Mouse (Mus musculus) thymus, postnatal 4 days (tissue): ENCODE results near the gene Dlat.
A peak's percentile ranks its signal among the peaks of the same experiment; 100 is the strongest.

Experiments used
- DNase-seq: peaks from one replicate; pipeline ENCODE4 v3.0.0; 2021

Dlat gene

GRCm38 (mm10) chr9:50659392-50660217 lies at the start of gene Dlat:
Dlat (minus strand) TSS chr9:50659780.
- DNase-seq = peak; percentile 84

GRCm38 (mm10) chr9:50709108-50709507 lies 49.5 kb upstream of the Dlat start:
- peak; percentile 50 for DNase-seq

- DNase-seq = no peak
These were observed 45.3 kb upstream of the Dlat start for GRCm38 (mm10) chr9:50704907-50705306.

GRCm38 (mm10) chr9:50700921-50701691 lies 41.5 kb upstream of the Dlat start:
- DNase-seq = no peak

GRCm38 (mm10) chr9:50698418-50699409 lies 39.1 kb upstream of the Dlat start:
- DNase-seq = peak; percentile 67

- DNase-seq = peak; percentile 57
These were observed 38.1 kb upstream of the Dlat start for GRCm38 (mm10) chr9:50697706-50698041.

GRCm38 (mm10) chr9:50696851-50697705 lies 37.5 kb upstream of the Dlat start:
- no peak for DNase-seq

- DNase-seq = no peak
These were observed 35.6 kb upstream of the Dlat start for GRCm38 (mm10) chr9:50695153-50695552.

- peak; percentile 80 for DNase-seq
These were observed 34.1 kb upstream of the Dlat start for GRCm38 (mm10) chr9:50693631-50694030.

- DNase-seq = no peak
These were observed 33.3 kb upstream of the Dlat start for GRCm38 (mm10) chr9:50692626-50693580.

- DNase-seq = no peak
These were observed 27.5 kb upstream of the Dlat start for GRCm38 (mm10) chr9:50686866-50687652.

- DNase-seq = no peak
These were observed 22.1 kb upstream of the Dlat start for GRCm38 (mm10) chr9:50681727-50682126.

GRCm38 (mm10) chr9:50679406-50679805 lies 19.8 kb upstream of the Dlat start:
- DNase-seq = no peak

- peak; percentile 16 for DNase-seq
These were observed 15.2 kb upstream of the Dlat start for GRCm38 (mm10) chr9:50674771-50675170.

- DNase-seq = peak; percentile 82
These were observed 11.1 kb upstream of the Dlat start for GRCm38 (mm10) chr9:50670690-50671089.

- no peak for DNase-seq
These were observed 8.3 kb upstream of the Dlat start for GRCm38 (mm10) chr9:50667579-50668498.

- DNase-seq = no peak
These were observed 6.9 kb upstream of the Dlat start for GRCm38 (mm10) chr9:50666442-50666841.

GRCm38 (mm10) chr9:50664826-50665225 lies 5.2 kb upstream of the Dlat start:
- DNase-seq = no peak

GRCm38 (mm10) chr9:50660431-50660830 lies 851 bp upstream of the Dlat start:
- DNase-seq = peak; percentile 68
